Mouse (Mus musculus): ENCODE data around the gene Cys1. TPM values are rescaled to one million over a fixed set of nuclear protein-coding genes. Genes with fewer than 3 reads are reported as not detected.

The Cys1 gene
- polyA plus RNA-seq, 1 experiment from 2014 or later = 3.8 TPM

DNA sequence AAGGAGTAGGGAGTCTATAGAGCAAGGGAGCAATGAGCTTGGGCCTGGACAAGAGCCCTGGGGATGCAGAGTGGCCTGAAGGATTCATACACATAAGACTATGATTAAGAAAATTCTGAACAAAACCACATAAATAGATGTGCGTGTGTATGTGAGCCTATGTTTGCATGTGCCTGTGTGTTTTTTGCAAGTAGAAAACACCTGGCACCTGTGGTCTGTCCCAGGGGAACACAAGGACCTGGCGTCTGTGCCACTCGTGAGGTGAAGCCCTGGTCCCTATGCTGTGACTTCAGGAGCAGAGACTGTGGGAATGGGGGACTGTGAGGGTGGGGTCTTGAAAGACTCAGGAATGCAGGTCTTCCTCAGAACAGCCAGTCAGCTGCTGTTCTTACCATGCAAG is 47.0 kb downstream of the Cys1 start:
- Histone ChIP-seq H3K27me3 (no peaks in the 10 kb centered on the region), H3K4me3 (no peak overlapping the region), H3K4me1 (peaks cover 6% of the 10 kb centered on the region), H3K4me2 (no peak overlapping the region), H3K9ac (no peak overlapping the region), H3K36me3 (no peaks in the 10 kb centered on the region), H3K27ac (no peak overlapping the region), H3K9me3 (no peaks in the 10 kb centered on the region)
- ATAC-seq (ENCODE audit: insufficient number of reproducible peaks, insufficient read depth, low FRiP score, low TSS enrichment, low read depth) = no peak
- WGBS = 88% methylated on average over 3 of the region's 3 CpGs

GRCm38 (mm10) chr12:24634212-24634611 is 47.4 kb downstream of the Cys1 start:
- Histone ChIP-seq H3K27ac (no peak overlapping the region), H3K9ac (no peak overlapping the region), H3K4me3 (no peak overlapping the region), H3K4me2 (no peak overlapping the region), H3K36me3 (no peaks in the 10 kb centered on the region), H3K27me3 (no peaks in the 10 kb centered on the region), H3K4me1 (peaks cover 6% of the 10 kb centered on the region), H3K9me3 (no peaks in the 10 kb centered on the region)
- ATAC-seq (ENCODE audit: insufficient number of reproducible peaks, insufficient read depth, low FRiP score, low TSS enrichment, low read depth) = no peak
- WGBS = 75% methylated on average over 4 of the region's 4 CpGs

- Histone ChIP-seq H3K4me3 (no peak overlapping the region), H3K4me1 (peaks cover 6% of the 10 kb centered on the region), H3K4me2 (no peak overlapping the region), H3K9me3 (no peaks in the 10 kb centered on the region), H3K27me3 (no peaks in the 10 kb centered on the region), H3K27ac (no peak overlapping the region), H3K9ac (no peak overlapping the region), H3K36me3 (no peaks in the 10 kb centered on the region)
- no peak for ATAC-seq (ENCODE audit: insufficient number of reproducible peaks, insufficient read depth, low FRiP score, low TSS enrichment, low read depth)
- WGBS = 71% methylated on average over 1 of the region's 1 CpGs
Measured at GRCm38 (mm10) chr12:24633753-24634191, 47.8 kb downstream of the Cys1 start.

- Histone ChIP-seq H3K9ac (no peak overlapping the region), H3K4me3 (no peak overlapping the region), H3K36me3 (no peaks in the 10 kb centered on the region), H3K9me3 (no peaks in the 10 kb centered on the region), H3K4me1 (peaks cover 6% of the 10 kb centered on the region), H3K27me3 (no peaks in the 10 kb centered on the region), H3K4me2 (no peak overlapping the region), H3K27ac (no peak overlapping the region)
- 68% methylated on average over 4 of the region's 4 CpGs for WGBS
- ATAC-seq (ENCODE audit: insufficient number of reproducible peaks, insufficient read depth, low FRiP score, low TSS enrichment, low read depth) = no peak
Measured at GRCm38 (mm10) chr12:24632404-24632803, 49.2 kb downstream of the Cys1 start.

- H3K9ac ChIP-seq = no peak overlapping the region
- WGBS = 82% methylated on average over 1 of the region's 1 CpGs
Measured at GRCm38 (mm10) chr12:24630220-24630619, 51.4 kb downstream of the Cys1 start.

GRCm38 (mm10) chr12:24627215-24627614 is 54.4 kb downstream of the Cys1 start:
- Histone ChIP-seq H3K27ac (no peak overlapping the region), H3K9me3 (no peaks in the 10 kb centered on the region), H3K36me3 (no peaks in the 10 kb centered on the region), H3K27me3 (no peaks in the 10 kb centered on the region), H3K4me2 (no peak overlapping the region), H3K9ac (no peak overlapping the region), H3K4me1 (no peaks in the 10 kb centered on the region), H3K4me3 (no peak overlapping the region)
- ATAC-seq (ENCODE audit: insufficient number of reproducible peaks, insufficient read depth, low FRiP score, low TSS enrichment, low read depth) = no peak
- 48% methylated on average over 3 of the region's 3 CpGs for WGBS

More at GRCm38 (mm10) chr12:24630220-24630619, 51.4 kb downstream of the Cys1 start:
- Histone ChIP-seq H3K36me3 (no peaks in the 10 kb centered on the region), H3K4me1 (peaks cover 6% of the 10 kb centered on the region), H3K4me2 (no peak overlapping the region), H3K27me3 (no peaks in the 10 kb centered on the region), H3K9me3 (no peaks in the 10 kb centered on the region), H3K4me3 (no peak overlapping the region), H3K27ac (no peak overlapping the region)
- ATAC-seq (ENCODE audit: insufficient number of reproducible peaks, insufficient read depth, low FRiP score, low TSS enrichment, low read depth) = no peak

DNA sequence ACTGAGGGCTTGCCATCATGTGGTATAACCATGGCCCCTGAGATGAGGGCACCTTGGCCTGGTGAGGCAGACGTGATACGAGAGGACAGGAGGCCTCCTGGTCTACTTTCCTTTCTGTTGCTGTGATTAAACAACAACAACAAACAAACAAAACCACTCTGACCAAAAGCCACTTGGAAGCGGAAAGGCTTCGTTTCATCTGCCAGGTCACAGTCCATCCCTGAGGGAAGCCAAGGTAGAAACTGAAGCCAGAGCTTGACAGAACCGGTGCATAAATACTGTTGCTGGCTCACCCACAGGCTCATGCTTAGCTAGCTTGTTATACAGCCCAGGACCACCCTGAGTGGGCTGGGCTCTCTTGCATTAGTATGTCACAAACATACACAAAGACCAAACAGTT is 55.2 kb downstream of the Cys1 start:
- no peaks in the 10 kb centered on the region for H3K27me3 ChIP-seq
- no peak overlapping the region for H3K4me2 ChIP-seq
- no peaks in the 10 kb centered on the region for H3K4me1 ChIP-seq
- no peak overlapping the region for H3K27ac ChIP-seq
- H3K9ac ChIP-seq = no peak overlapping the region
- no peaks in the 10 kb centered on the region for H3K9me3 ChIP-seq
- WGBS = 80% methylated on average over 5 of the region's 5 CpGs
- H3K36me3 ChIP-seq = no peaks in the 10 kb centered on the region
- H3K4me3 ChIP-seq = no peak overlapping the region
- no peak for ATAC-seq (ENCODE audit: insufficient number of reproducible peaks, insufficient read depth, low FRiP score, low TSS enrichment, low read depth)

- H3K4me2 ChIP-seq = no peak overlapping the region
- H3K9ac ChIP-seq = no peak overlapping the region
- no peak for ATAC-seq (ENCODE audit: insufficient number of reproducible peaks, insufficient read depth, low FRiP score, low TSS enrichment, low read depth)
- no peaks in the 10 kb centered on the region for H3K9me3 ChIP-seq
- no peaks in the 10 kb centered on the region for H3K27me3 ChIP-seq
- no peak overlapping the region for H3K4me3 ChIP-seq
- 76% methylated on average over 12 of the region's 12 CpGs for WGBS
- no peaks in the 10 kb centered on the region for H3K36me3 ChIP-seq
- H3K27ac ChIP-seq = no peak overlapping the region
- H3K4me1 ChIP-seq = no peaks in the 10 kb centered on the region
Measured at GRCm38 (mm10) chr12:24623486-24624251, 57.9 kb downstream of the Cys1 start.

DNA sequence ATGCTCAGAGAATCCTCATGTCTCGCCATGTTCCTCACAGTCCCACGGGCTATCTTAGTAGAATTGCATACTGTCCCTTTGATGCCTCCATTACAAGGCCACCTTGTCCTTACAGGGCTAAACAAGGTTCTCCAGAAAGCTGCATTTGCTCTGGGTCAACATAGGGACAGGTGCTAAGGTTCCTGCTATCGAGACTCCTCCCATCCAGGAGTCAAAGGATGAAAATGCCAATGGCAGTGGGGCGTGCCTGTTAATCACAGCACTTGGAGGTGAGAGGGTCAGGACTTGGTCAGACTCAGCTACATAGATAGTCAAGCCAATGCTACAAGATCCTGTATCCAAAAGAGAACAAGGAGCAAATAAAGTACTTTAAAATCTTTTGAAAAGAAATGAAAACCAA is 62.2 kb downstream of the Cys1 start:
- Histone ChIP-seq H3K4me1 (no peaks in the 10 kb centered on the region), H3K27ac (no peak overlapping the region), H3K36me3 (no peaks in the 10 kb centered on the region), H3K4me3 (no peak overlapping the region), H3K4me2 (no peak overlapping the region), H3K9ac (no peak overlapping the region), H3K9me3 (no peaks in the 10 kb centered on the region), H3K27me3 (no peaks in the 10 kb centered on the region)
- no peak for ATAC-seq (ENCODE audit: insufficient number of reproducible peaks, insufficient read depth, low FRiP score, low TSS enrichment, low read depth)
- 83% methylated on average over 4 of the region's 4 CpGs for WGBS

Other genes starting within 250 kb of the Cys1 start
- 32.3 and 32.9 TPM in 2 replicates for gene Taf1b, start 183.5 kb downstream of the Cys1 start, polyA plus RNA-seq (2015; fragmentation: Nextera tagmentation; extraction: Ambion mirVana)
- 9.0 and 10.1 TPM in 2 replicates for gene Grhl1, start 109.5 kb downstream of the Cys1 start, polyA plus RNA-seq (2015; fragmentation: Nextera tagmentation; extraction: Ambion mirVana)
- gene Klf11, start 30.5 kb downstream of the Cys1 start, polyA plus RNA-seq (2015; fragmentation: Nextera tagmentation; extraction: Ambion mirVana) = 11.2 and 13.4 TPM in 2 replicates
- 214 and 235 TPM in 2 replicates for gene Rrm2, start 26.4 kb upstream of the Cys1 start, polyA plus RNA-seq (2015; fragmentation: Nextera tagmentation; extraction: Ambion mirVana)
- gene Mboat2, start 149.1 kb upstream of the Cys1 start, polyA plus RNA-seq (2015; fragmentation: Nextera tagmentation; extraction: Ambion mirVana) = 49.9 and 51.8 TPM in 2 replicates

Data from embryonic facial prominence, embryonic 13.5 days (tissue).